Mouse (Mus musculus): Measurements from ENCODE around the gene Vmn1r73.

The Vmn1r73 gene

GRCm38 (mm10) chr7:11729966-11730365 lies at the start of gene Vmn1r73:
Vmn1r73 (plus strand) TSS chr7:11730266.
- no peak for DNase-seq (ENCODE audit: low spot score)
